Mouse (Mus musculus): Measurements from ENCODE around the gene Ddhd1.

DNA sequence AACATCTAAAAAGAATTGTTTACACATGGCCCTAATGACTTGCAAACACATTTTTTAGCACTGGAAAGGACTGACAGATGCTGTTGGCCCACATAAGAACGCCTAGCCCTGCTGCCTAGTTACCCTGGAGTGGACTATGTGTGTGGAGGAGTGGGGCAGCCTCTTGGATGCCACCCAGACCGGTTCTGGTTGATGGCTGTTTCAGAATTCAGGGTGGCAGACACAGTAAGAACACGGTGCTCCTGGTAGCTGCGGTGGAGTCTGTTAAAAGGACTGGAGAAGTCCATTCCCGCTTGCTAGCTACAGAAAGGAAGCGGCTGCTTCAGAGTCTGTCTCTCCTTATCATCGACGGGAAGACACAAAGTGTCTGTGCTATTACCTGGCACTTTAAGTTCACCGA is 57.4 kb downstream of the Ddhd1 start:
- TF ChIP-seq CTCF (IDR thresholded peaks at IDR 0.05; ENCODE audit: low read depth, low read length) (no peak), POLR2A (IDR thresholded peaks at IDR 0.05; ENCODE audit: insufficient read depth, low read length) (no peak)
